Mouse (Mus musculus) central nervous system, embryonic 14 days (tissue): ENCODE measurements around the gene Zswim7. TPM values are rescaled to one million over a fixed set of nuclear protein-coding genes. Genes with fewer than 3 reads are reported as not detected.

Source experiments
- polyA plus RNA-seq: library from polyadenylated mRNA; depleted of rRNA; stranded (reverse); fragments of >200 nt; gene quantifications from 2 replicates; pipeline ENCODE4 v1.2.3, GENCODE M21; 2012; rRNA removed

Gene Zswim7
- 11.0 and 15.5 TPM in 2 replicates for polyA plus RNA-seq

DNA sequence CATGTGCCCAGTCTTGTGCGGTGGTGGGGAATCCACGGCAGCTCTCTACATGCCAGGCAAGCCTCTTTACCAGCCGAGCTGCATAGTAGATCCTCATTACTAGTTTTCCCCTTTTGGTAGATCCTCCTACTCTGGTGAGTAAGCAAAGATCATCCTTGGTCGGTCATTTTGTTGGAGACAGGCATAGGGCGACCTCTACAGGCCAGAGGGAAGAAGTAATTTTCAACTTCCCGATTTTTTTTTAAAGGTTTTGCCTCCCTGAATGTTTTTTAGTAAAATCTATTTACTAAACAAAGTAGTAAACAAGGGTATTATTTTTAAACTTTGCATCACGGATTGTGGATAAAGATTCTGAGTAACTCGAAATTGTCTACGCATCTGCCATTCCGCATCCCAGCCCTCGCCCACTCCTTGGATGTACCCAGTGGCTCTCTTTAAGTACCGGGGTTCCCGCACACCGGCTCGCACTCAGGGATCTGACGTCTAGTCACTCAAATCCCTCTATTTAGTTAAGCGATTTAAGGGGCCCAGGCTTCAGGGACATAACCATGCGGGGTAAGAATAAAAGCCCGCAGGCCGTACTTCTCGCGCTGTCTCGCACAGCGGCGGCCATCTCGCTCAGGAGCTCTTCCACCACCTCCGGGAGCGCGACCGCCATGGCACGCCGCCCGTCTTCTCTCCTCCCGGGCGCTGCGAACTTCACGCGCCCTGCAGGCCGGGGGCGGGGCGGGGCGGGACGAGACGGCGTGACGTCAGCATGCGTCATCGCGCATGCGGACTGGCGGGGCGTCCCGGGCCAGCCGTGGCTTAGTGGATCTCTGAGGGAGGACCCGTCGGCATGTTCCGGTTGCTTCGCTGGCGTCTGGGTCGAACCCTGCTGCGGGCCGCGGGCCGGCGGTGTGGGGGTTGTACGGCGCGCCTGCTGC lies at the start of gene Zswim7, which contains the start of gene Ttc19:
Gene Zswim7, minus strand, starts transcription at position 701 of the 926 bp plus-strand sequence.
Gene Ttc19, plus strand, starts transcription at position 799 of the 926 bp plus-strand sequence.

DNA sequence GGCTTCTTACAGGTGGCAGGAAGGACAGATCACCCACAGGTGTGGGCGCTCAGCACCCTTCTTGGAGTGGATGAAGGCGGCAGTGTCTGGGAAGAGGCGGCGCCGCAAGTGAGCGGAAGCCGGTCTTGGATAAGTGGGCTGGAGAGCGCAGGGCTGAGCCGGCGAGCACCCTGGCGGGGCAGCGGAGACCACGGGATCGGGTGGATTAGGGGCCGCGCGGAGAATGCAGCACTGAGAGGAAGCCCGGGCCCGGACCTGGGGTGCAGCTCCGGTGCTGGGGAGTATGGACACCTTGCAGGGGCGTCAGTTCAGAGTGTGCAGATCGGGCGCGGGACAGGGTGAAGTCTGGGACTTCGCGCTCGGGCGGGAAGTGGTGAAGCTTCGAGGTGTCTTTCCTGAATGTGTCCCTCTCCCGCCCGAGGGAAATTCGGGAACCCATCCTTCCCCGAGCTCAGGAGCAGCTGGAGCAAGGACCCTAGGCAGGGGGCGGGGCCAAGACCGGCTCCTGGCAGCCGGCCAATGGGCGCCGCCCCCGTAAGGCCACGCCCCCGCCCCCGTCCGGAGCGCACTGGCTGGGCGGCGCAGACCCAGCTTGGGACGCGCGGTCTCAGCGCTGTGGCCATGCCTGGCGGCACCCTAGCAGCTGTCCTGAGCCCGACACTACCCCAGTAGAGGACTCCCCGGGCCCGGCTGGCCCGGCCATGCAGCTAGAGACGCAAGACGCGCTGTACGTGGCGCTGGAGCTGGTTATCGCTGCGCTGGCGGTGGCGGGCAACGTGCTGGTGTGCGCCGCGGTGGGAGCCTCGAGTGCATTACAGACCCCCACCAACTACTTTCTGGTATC lies 32.6 kb downstream of the Zswim7 start, which contains the start of gene Adora2b:
Gene Adora2b, plus strand, starts transcription at position 584 of the 844 bp plus-strand sequence.

Other genes starting within 250 kb of the Zswim7 start
- 2.9 and 3.8 TPM in 2 replicates for gene Adora2b, start 32.4 kb downstream of the Zswim7 start, polyA plus RNA-seq
- gene Ttc19, start 98 bp upstream of the Zswim7 start, polyA plus RNA-seq: 27.1 and 27.9 TPM in 2 replicates
- gene Pigl, start 177.1 kb upstream of the Zswim7 start, polyA plus RNA-seq: 6.1 and 7.8 TPM in 2 replicates
- 148 and 152 TPM in 2 replicates for gene Ncor1, start 177.2 kb upstream of the Zswim7 start, polyA plus RNA-seq